Comparison of ENCODE assay signal across 1 mouse cellular context in genomic region chr10:21259649-21260048, GRCm38 (mm10).
TF ChIP-seq lines count a peak whose summit lies in the region.

No protein-coding gene starts in this region.

TF ChIP-seq in MEL, 35 proteins besides CTCF, POLR2A, EP300 and RAD21 (continued from another document):
- peak; percentile 3; the same call in 1 of the 2 replicates for TF ChIP-seq ZC3H11A (IDR thresholded peaks at IDR 0.05; ENCODE audit: low read depth, low read length)
- peak; percentile 81 for TF ChIP-seq TCF12 (IDR thresholded peaks at IDR 0.05; ENCODE audit: low read depth, low read length)
- TF ChIP-seq HCFC1 (IDR thresholded peaks at IDR 0.05; ENCODE audit: low read depth, low read length), result 0 out of 2 replicates have a peak, but pooled peaks have one; percentile 36
- TF ChIP-seq ETS1 (IDR thresholded peaks at IDR 0.05; ENCODE audit: low read depth, low read length), result peak; percentile 98
- no peak for TF ChIP-seq USF1 (IDR thresholded peaks at IDR 0.05; ENCODE audit: low read depth, low read length)
- TF ChIP-seq GABPA (IDR thresholded peaks at IDR 0.05; ENCODE audit: low read depth, low read length), result no peak
- 0 out of 2 replicates have a peak, but pooled peaks have one; percentile 46 for TF ChIP-seq MAX (IDR thresholded peaks at IDR 0.05; ENCODE audit: low read length)
TF ChIP-seq in MEL: peak in this region for 12.
